Comparison of ENCODE assay signal across 16 mouse cellular contexts in genomic region chr8:108754556-108754955, GRCm38 (mm10).
DNase-seq lines count a peak whose midpoint lies in the region; ATAC-seq and TF ChIP-seq lines count a peak whose summit lies in the region.
"Had no signal": no experiment of that assay in that cellular context is flagged by ENCODE, and none has a peak within 500 bp of the region (broad histone marks: within the 10 kb centered on the region; RNA-seq: fewer than 3 reads in every experiment).

No protein-coding gene starts in this region.

- peaks cover 50% of the 10 kb centered on the region for H3K4me1 ChIP-seq in hindbrain, embryonic 13.5 days (replicated peaks)
- peaks cover 17% of the 10 kb centered on the region for H3K4me1 ChIP-seq in hindbrain, embryonic 16.5 days (ENCODE audit: control insufficient read depth, insufficient read depth, low read depth, low read length)
- peaks cover 48% of the 10 kb centered on the region for H3K4me1 ChIP-seq in neural tube, embryonic 13.5 days (replicated peaks)
- peaks cover 29% of the 10 kb centered on the region for H3K4me1 ChIP-seq in neural tube, embryonic 15.5 days
- H3K4me1 ChIP-seq in embryonic facial prominence, embryonic 12.5 days = peaks cover 32% of the 10 kb centered on the region
- H3K4me1 ChIP-seq in stomach, postnatal 0 days (replicated peaks; ENCODE audit: control insufficient read depth, insufficient read depth) = no peaks in the 10 kb centered on the region; the same call in 1 of the 2 replicates

- 0 out of 2 replicates have a peak overlapping the region, but pooled peaks have one; percentile 30 for H3K27ac ChIP-seq in hindbrain, embryonic 13.5 days
- no peak overlapping the region for H3K27ac ChIP-seq in hindbrain, embryonic 16.5 days (ENCODE audit: low read depth, low read length)
- peak overlapping the region; percentile 38; the same call in 1 of the 2 replicates for H3K27ac ChIP-seq in neural tube, embryonic 13.5 days (replicated peaks)
- H3K27ac ChIP-seq in neural tube, embryonic 15.5 days (replicated peaks) = no peak overlapping the region
- H3K27ac ChIP-seq in embryonic facial prominence, embryonic 12.5 days = peak overlapping the region; percentile 38; the same call in 1 of the 2 replicates
- no peak overlapping the region; the same call in 1 of the 2 replicates for H3K27ac ChIP-seq in stomach, postnatal 0 days (replicated peaks)

- ATAC-seq in hindbrain, embryonic 13.5 days (ENCODE audit: low FRiP score) = no peak
- no peak for ATAC-seq in hindbrain, embryonic 16.5 days
- ATAC-seq in neural tube, embryonic 13.5 days (ENCODE audit: low read depth) = no peak
- ATAC-seq in neural tube, embryonic 15.5 days (ENCODE audit: low FRiP score) = no peak
- no peak for ATAC-seq in embryonic facial prominence, embryonic 12.5 days (ENCODE audit: insufficient number of reproducible peaks, insufficient read depth, low FRiP score, low TSS enrichment)
- ATAC-seq in stomach, postnatal 0 days (ENCODE audit: low FRiP score, low TSS enrichment) = peak; percentile 28; the same call in 1 of the 2 replicates

- no peak for TF ChIP-seq CTCF in stomach, postnatal 0 days (IDR thresholded peaks at IDR 0.05; ENCODE audit: low read depth)

- no peak for DNase-seq in stomach, postnatal 0 days (ENCODE audit: low spot score)
- DNase-seq in cerebellum, adult 9-10 months = no peak
- DNase-seq in adrenal gland, postnatal 25 days = no peak
- DNase-seq: adrenal gland, adult 8-10 months; cerebellum, adult 18-20 months; gastrocnemius, postnatal 10 days; kidney, adult 11 months; lung, postnatal 14 days; right cerebral cortex, postnatal 4 days; thymus, adult 2 months had no signal

- 62% methylated on average over 6 of the region's 6 CpGs for WGBS in hindbrain, embryonic 13.5 days
- WGBS in hindbrain, embryonic 16.5 days = 66% methylated on average over 6 of the region's 6 CpGs
- WGBS in neural tube, embryonic 13.5 days = 67% methylated on average over 6 of the region's 6 CpGs
- WGBS in neural tube, embryonic 15.5 days = 74% methylated on average over 6 of the region's 6 CpGs
- 71% methylated on average over 6 of the region's 6 CpGs for WGBS in embryonic facial prominence, embryonic 12.5 days
- WGBS in stomach, postnatal 0 days = 73% methylated on average over 6 of the region's 6 CpGs

- H3K27me3 ChIP-seq in hindbrain, embryonic 13.5 days = 0 out of 2 replicates have a peak, but pooled peaks cover 3% of the 10 kb centered on the region
- no peaks in the 10 kb centered on the region for H3K27me3 ChIP-seq in hindbrain, embryonic 16.5 days (replicated peaks; ENCODE audit: control insufficient read depth, insufficient read depth, low read length)
- no peaks in the 10 kb centered on the region for H3K27me3 ChIP-seq in neural tube, embryonic 13.5 days
- H3K27me3 ChIP-seq in neural tube, embryonic 15.5 days (replicated peaks) = no peaks in the 10 kb centered on the region
- no peaks in the 10 kb centered on the region for H3K27me3 ChIP-seq in embryonic facial prominence, embryonic 12.5 days
- no peaks in the 10 kb centered on the region for H3K27me3 ChIP-seq in stomach, postnatal 0 days (ENCODE audit: control insufficient read depth, insufficient read depth, low read length)

- no peaks in the 10 kb centered on the region for H3K9me3 ChIP-seq in hindbrain, embryonic 13.5 days
- no peaks in the 10 kb centered on the region for H3K9me3 ChIP-seq in hindbrain, embryonic 16.5 days (ENCODE audit: control insufficient read depth, low read length)
- H3K9me3 ChIP-seq in neural tube, embryonic 13.5 days = no peaks in the 10 kb centered on the region
- H3K9me3 ChIP-seq in neural tube, embryonic 15.5 days (replicated peaks) = no peaks in the 10 kb centered on the region
- H3K9me3 ChIP-seq in embryonic facial prominence, embryonic 12.5 days = no peaks in the 10 kb centered on the region
- no peaks in the 10 kb centered on the region for H3K9me3 ChIP-seq in stomach, postnatal 0 days (ENCODE audit: control insufficient read depth, low read length)

- H3K36me3 ChIP-seq in hindbrain, embryonic 13.5 days = no peaks in the 10 kb centered on the region
- no peaks in the 10 kb centered on the region for H3K36me3 ChIP-seq in hindbrain, embryonic 16.5 days (ENCODE audit: control insufficient read depth, insufficient read depth, low read length)
- no peaks in the 10 kb centered on the region for H3K36me3 ChIP-seq in neural tube, embryonic 13.5 days
- no peaks in the 10 kb centered on the region for H3K36me3 ChIP-seq in neural tube, embryonic 15.5 days
- H3K36me3 ChIP-seq in embryonic facial prominence, embryonic 12.5 days = no peaks in the 10 kb centered on the region
- no peaks in the 10 kb centered on the region for H3K36me3 ChIP-seq in stomach, postnatal 0 days (ENCODE audit: control insufficient read depth, insufficient read depth, low read length)

- H3K4me3 ChIP-seq in hindbrain, embryonic 13.5 days = no peak overlapping the region
- H3K4me3 ChIP-seq in hindbrain, embryonic 16.5 days (ENCODE audit: low read length) = no peak overlapping the region
- H3K4me3 ChIP-seq in neural tube, embryonic 13.5 days = no peak overlapping the region
- no peak overlapping the region for H3K4me3 ChIP-seq in neural tube, embryonic 15.5 days (replicated peaks)
- H3K4me3 ChIP-seq in embryonic facial prominence, embryonic 12.5 days = no peak overlapping the region
- H3K4me3 ChIP-seq in stomach, postnatal 0 days (ENCODE audit: low read depth, low read length) = no peak overlapping the region

- no peak overlapping the region for H3K9ac ChIP-seq in hindbrain, embryonic 13.5 days
- no peak overlapping the region for H3K9ac ChIP-seq in hindbrain, embryonic 16.5 days (ENCODE audit: low read depth, low read length)
- H3K9ac ChIP-seq in neural tube, embryonic 13.5 days = no peak overlapping the region
- H3K9ac ChIP-seq in neural tube, embryonic 15.5 days (replicated peaks) = no peak overlapping the region
- H3K9ac ChIP-seq in embryonic facial prominence, embryonic 12.5 days = no peak overlapping the region
- no peak overlapping the region for H3K9ac ChIP-seq in stomach, postnatal 0 days (ENCODE audit: low read length)

- TF ChIP-seq EP300 in stomach, postnatal 0 days (optimal IDR thresholded peaks at IDR 0.05) = no peak

- no peak overlapping the region for H3K4me2 ChIP-seq in hindbrain, embryonic 13.5 days
- H3K4me2 ChIP-seq in hindbrain, embryonic 16.5 days (ENCODE audit: low read length) = no peak overlapping the region
- H3K4me2 ChIP-seq in neural tube, embryonic 13.5 days = no peak overlapping the region
- no peak overlapping the region for H3K4me2 ChIP-seq in neural tube, embryonic 15.5 days
- H3K4me2 ChIP-seq in embryonic facial prominence, embryonic 12.5 days (replicated peaks) = no peak overlapping the region
- no peak overlapping the region for H3K4me2 ChIP-seq in stomach, postnatal 0 days (replicated peaks; ENCODE audit: low read depth)
- H3K4me2 ChIP-seq: liver, embryonic 11.5 days had no signal

Comparison
In these comparisons a context has a peak if more than half of its experiments do, and no peak if none do; other contexts are left out.
1. H3K27ac ChIP-seq: peak in hindbrain, embryonic 13.5 days (single experiment), neural tube, embryonic 13.5 days (single experiment) and embryonic facial prominence, embryonic 12.5 days (single experiment); none in hindbrain, embryonic 16.5 days (single experiment), neural tube, embryonic 15.5 days (single experiment) and stomach, postnatal 0 days (single experiment).